Mouse (Mus musculus) left cerebral cortex, adult 9 months (tissue): ENCODE measurements at regions not wholly inside any gene's neighbourhood (a gene's known extent, or its start where the extent isn't known, plus 50 kb on each side); places are given as distances from the start of the nearest gene placed in this dataset.

Experiments
- DNase-seq, 2 experiments: peaks; one replicate each; pipeline ENCODE4 v3.0.0; 2022; ENCODE audit warnings: low spot score in 2 of 2

- no peak for DNase-seq
Measured at GRCm38 (mm10) chr4:30216086-30216485, 1403.2 kb downstream of the Epha7 start.

- peak in 1 of 2 experiments; percentile 2 for DNase-seq
Measured at GRCm38 (mm10) chr4:30227139-30227538, 1414.2 kb downstream of the Epha7 start.

GRCm38 (mm10) chr4:30262101-30262500 lies 1449.2 kb downstream of the Epha7 start:
- no peak for DNase-seq

GRCm38 (mm10) chr4:30268026-30268425 lies 1455.1 kb downstream of the Epha7 start:
- peak in 1 of 2 experiments; percentile 3 for DNase-seq

GRCm38 (mm10) chr4:30270000-30270399 lies 1457.1 kb downstream of the Epha7 start:
- DNase-seq: no peak

GRCm38 (mm10) chr4:30312438-30312837 lies 1499.5 kb downstream of the Epha7 start:
- DNase-seq: no peak

GRCm38 (mm10) chr4:30312956-30313355 lies 1500.0 kb downstream of the Epha7 start:
- DNase-seq: no peak

GRCm38 (mm10) chr4:30315348-30315747 lies 1502.4 kb downstream of the Epha7 start:
- no peak for DNase-seq

- DNase-seq: no peak
Measured at GRCm38 (mm10) chr4:30316995-30317394, 1504.1 kb downstream of the Epha7 start.

GRCm38 (mm10) chr4:30320038-30320437 lies 1507.1 kb downstream of the Epha7 start:
- no peak for DNase-seq

- no peak for DNase-seq
Measured at GRCm38 (mm10) chr4:30347552-30347951, 1534.6 kb downstream of the Epha7 start.
